Mouse (Mus musculus) Patski (cell line): ENCODE measurements at regions not wholly inside any gene's neighbourhood (a gene's known extent, or its start where the extent isn't known, plus 50 kb on each side); places are given as distances from the start of the nearest gene placed in this dataset.

Source experiments
- ATAC-seq: fragments of 100-300 bp; one replicate; pipeline ENCODE4 v1.8.0; 2021
- CTCF ChIA-PET: fragments of 350-600 bp; sonication (Branson Sonifier 250); formaldehyde crosslinking; loops from one replicate; lab custom pipeline; 2022; ENCODE audit warnings: inconsistent platforms; lab: Charles Lee
- POLR2A ChIA-PET: fragments of 350-600 bp; sonication (Branson Sonifier 250); formaldehyde crosslinking; loops from one replicate; lab custom pipeline; 2022; ENCODE audit warnings: antibody characterized with exemption, inconsistent platforms; lab: Charles Lee
- DNase-seq: peaks from one replicate; pipeline ENCODE4 v3.0.0-alpha.2; 2011; ENCODE audit warnings: low read depth, low spot score
- H3K27me3 ChIP-seq: fragments of 371-371 bp; one replicate; pipeline ENCODE4 v1.5.1; 2021
- CTCF ChIP-seq: fragments of 100-300 bp; IDR thresholded peaks from one replicate; pipeline ENCODE4 v1.5.1; 2021
- in situ Hi-C: fragments of 300-500 bp; cut with MboI; formaldehyde crosslinking; loops from 3 replicates; pipeline ENCODE4 v1.11.1; 2018; ENCODE audit warnings: low pct_unique_long_range_greater_than_20kb, mixed read lengths

GRCm38 (mm10) chr10:44997184-44997905, 69.7 kb upstream of the Prep start:
- DNase-seq: no peak
- no peak for TF ChIP-seq CTCF
- ChIA-PET POLR2A (interaction anchor here (0.6 kb wide), 1 partner anchor 18 kb away, joined by 4 read pairs; no protein-coding TSS in a partner anchor), CTCF (interaction anchor here (1.0 kb wide), 1 partner anchor 543 kb away, joined by 5 read pairs; no protein-coding TSS in a partner anchor)
- H3K27me3 ChIP-seq: peaks cover 27% of the 10 kb centered on the region
- ATAC-seq: no peak
- in situ Hi-C loops: no loop called here

GRCm38 (mm10) chr10:44995756-44996155, 71.2 kb upstream of the Prep start:
- DNase-seq (no peak), ATAC-seq (no peak)
- in situ Hi-C loops: no loop called here
- ChIA-PET CTCF (no interaction called here), POLR2A (no interaction called here)
- TF ChIP-seq CTCF: no peak
- H3K27me3 ChIP-seq: peaks cover 24% of the 10 kb centered on the region

DNA sequence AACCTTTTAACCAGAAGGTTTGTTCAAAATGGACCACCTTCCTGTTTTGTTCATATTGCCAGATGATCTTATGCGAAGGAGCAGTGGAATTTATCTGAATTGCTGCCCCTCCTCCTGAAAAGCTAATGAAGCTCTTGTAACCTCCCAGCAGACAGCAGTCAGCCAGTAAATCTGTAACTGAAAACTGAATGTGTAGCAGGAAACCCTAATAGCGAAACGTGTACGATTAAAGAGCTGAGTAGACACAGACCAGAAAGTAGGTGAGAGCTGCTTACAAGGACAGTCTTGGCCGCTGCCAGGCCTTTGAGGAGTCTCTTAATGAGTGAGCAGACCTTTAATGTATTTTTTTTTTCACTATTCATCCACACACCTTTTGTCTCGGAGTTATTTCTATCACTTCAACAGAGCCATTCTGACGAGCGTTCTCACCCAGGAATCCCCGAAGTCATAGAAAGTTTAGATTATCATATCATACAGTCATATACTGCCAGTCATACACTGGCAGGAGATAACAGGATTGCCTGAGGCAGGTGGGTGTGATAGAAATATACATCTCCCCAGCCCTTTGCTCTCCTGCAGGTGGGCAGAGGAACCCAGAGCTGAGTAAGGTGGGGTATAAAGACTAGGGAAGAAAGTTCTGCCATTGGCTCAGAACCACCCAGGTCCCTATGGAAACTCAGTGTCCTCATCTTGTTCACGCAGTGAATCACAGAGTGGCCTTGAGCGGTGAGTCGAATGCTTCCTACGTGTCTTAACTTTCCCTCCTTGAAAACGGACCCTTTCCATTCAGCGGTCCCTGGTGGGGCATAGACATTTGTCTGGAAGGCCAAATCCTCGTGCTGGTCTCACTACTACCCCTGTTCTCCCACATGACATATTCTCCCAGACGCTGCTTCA, 72.4 kb upstream of the Prep start:
- peaks cover 24% of the 10 kb centered on the region for H3K27me3 ChIP-seq
- ChIA-PET POLR2A (interaction anchor here (0.7 kb wide), 1 partner anchor 237 kb away, joined by 4 read pairs; no protein-coding TSS in a partner anchor), CTCF (no interaction called here)
- ATAC-seq (no peak), DNase-seq (no peak)
- TF ChIP-seq CTCF: no peak
- in situ Hi-C loops: no loop called here

- TF ChIP-seq CTCF: no peak
- CTCF ChIA-PET: no interaction called here
- POLR2A ChIA-PET: interaction anchor here (0.7 kb wide), 1 partner anchor 236 kb away, joined by 4 read pairs; no protein-coding TSS in a partner anchor
- ATAC-seq (no peak), DNase-seq (no peak)
- in situ Hi-C loops: no loop called here
- peaks cover 21% of the 10 kb centered on the region for H3K27me3 ChIP-seq
These were observed 73.3 kb upstream of the Prep start for GRCm38 (mm10) chr10:44993470-44994260.

- ChIA-PET POLR2A (no interaction called here), CTCF (interaction anchor here (1.0 kb wide), 1 partner anchor 12 kb away, joined by 4 read pairs; no protein-coding TSS in a partner anchor)
- DNase-seq (no peak), ATAC-seq (no peak)
- TF ChIP-seq CTCF: no peak
- H3K27me3 ChIP-seq: peaks cover 19% of the 10 kb centered on the region
- in situ Hi-C loops: no loop called here
These were observed 77.5 kb upstream of the Prep start for GRCm38 (mm10) chr10:44989539-44989938.

- DNase-seq: no peak
- TF ChIP-seq CTCF: no peak
- no peak for ATAC-seq
- ChIA-PET CTCF (no interaction called here), POLR2A (no interaction called here)
- in situ Hi-C loops: no loop called here
- peaks cover 20% of the 10 kb centered on the region for H3K27me3 ChIP-seq
These were observed 78.2 kb upstream of the Prep start for GRCm38 (mm10) chr10:44988756-44989155.

DNA sequence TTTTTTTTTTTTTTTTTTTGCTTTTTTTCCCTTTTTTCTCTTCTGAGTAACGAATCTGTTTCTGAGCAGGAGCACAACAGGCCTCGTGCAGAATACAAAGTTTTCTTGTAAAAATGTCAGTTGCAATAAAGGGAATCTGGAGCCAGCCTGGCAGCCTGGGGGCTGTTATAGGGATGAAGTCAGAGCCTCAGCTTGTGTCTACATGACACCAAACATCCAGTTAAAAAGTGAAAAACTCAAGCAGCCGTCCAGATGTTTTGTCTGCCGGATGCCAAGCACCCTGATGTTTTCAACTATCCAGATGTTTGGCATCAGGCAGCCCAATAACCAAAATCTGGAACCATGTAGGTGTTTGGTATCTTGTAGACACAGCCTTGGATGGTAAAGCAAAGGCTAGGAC, 79.4 kb upstream of the Prep start:
- in situ Hi-C loops: no loop called here
- CTCF ChIA-PET: no interaction called here
- DNase-seq (no peak), ATAC-seq (no peak)
- H3K27me3 ChIP-seq: peaks cover 23% of the 10 kb centered on the region
- POLR2A ChIA-PET: no interaction called here
- TF ChIP-seq CTCF: no peak

GRCm38 (mm10) chr10:44981913-44982312, 85.1 kb upstream of the Prep start:
- in situ Hi-C loops: no loop called here

DNA sequence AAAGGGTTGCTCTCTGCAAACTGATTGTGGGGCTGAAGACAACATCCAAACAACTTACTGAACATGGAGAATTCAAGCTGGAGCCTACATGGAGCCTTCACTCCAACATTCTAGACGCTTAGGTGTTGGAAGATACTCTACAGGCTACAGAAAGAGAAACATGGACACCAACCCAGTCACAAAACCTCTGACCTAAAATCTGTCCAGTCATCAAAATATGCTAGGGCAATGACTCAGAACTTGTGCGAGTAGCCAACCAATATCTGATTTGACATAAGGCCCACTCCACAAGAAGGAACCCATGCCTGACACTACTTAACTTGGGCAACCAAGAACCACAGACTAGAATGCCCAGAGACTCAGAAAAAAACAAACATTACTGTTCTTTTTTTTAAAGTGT, 90.2 kb upstream of the Prep start:
- ChIA-PET POLR2A (no interaction called here), CTCF (no interaction called here)
- in situ Hi-C loops: no loop called here
- no peak for ATAC-seq
- DNase-seq: no peak
- no peak for TF ChIP-seq CTCF
- H3K27me3 ChIP-seq: peaks cover 24% of the 10 kb centered on the region

More at GRCm38 (mm10) chr10:44981913-44982312, 85.1 kb upstream of the Prep start:
- DNase-seq: no peak
- no peak for TF ChIP-seq CTCF
- peaks cover 31% of the 10 kb centered on the region for H3K27me3 ChIP-seq
- POLR2A ChIA-PET: no interaction called here
- no peak for ATAC-seq
- CTCF ChIA-PET: no interaction called here

- CTCF ChIA-PET: no interaction called here
- in situ Hi-C loops: no loop called here
- POLR2A ChIA-PET: no interaction called here
- ATAC-seq (no peak), DNase-seq (no peak)
- H3K27me3 ChIP-seq: peaks cover 17% of the 10 kb centered on the region
- no peak for TF ChIP-seq CTCF
These were observed 95.1 kb upstream of the Prep start for GRCm38 (mm10) chr10:44971911-44972310.
